Mouse (Mus musculus) gastrocnemius, adult 8-10 months (tissue): ENCODE results near the gene Gp5. TPM values are rescaled to one million over a fixed set of nuclear protein-coding genes. Genes with fewer than 3 reads are reported as not detected.
"Not testable (repeated sequence)": the region's sequence is repeated elsewhere in the genome, so short reads cannot be mapped to it uniquely, and the experiment has no call there.

Experiments used
- DNase-seq, 2 experiments: peaks; one replicate each; pipeline ENCODE4 v3.0.0; 2022; ENCODE audit warnings: low spot score in 2 of 2
- total RNA-seq, 4 experiments: library from RNA; stranded (reverse); gene quantifications; 2 replicates each; pipeline ENCODE4 v1.2.4; 2022

Gene Gp5
- total RNA-seq, result not detected

GRCm38 (mm10) chr16:30310647-30311046, at the start of gene Gp5:
TSS of gene Gp5 (minus strand) at chr16:30310779.
- no peak for DNase-seq

GRCm38 (mm10) chr16:30353489-30353888, 42.9 kb upstream of the Gp5 start:
- DNase-seq, result not testable (repeated sequence)

- DNase-seq, result no peak
Measured at GRCm38 (mm10) chr16:30314236-30314635, 3.7 kb upstream of the Gp5 start.

- no peak for DNase-seq
Measured at GRCm38 (mm10) chr16:30310171-30310515, 436 bp downstream of the Gp5 start.

GRCm38 (mm10) chr16:30309395-30310170, 996 bp downstream of the Gp5 start:
- no peak for DNase-seq

- DNase-seq, result no peak
Measured at GRCm38 (mm10) chr16:30308616-30309394, 1.8 kb downstream of the Gp5 start.

- no peak for DNase-seq
Measured at GRCm38 (mm10) chr16:30307961-30308615, 2.5 kb downstream of the Gp5 start.

- no peak for DNase-seq
Measured at GRCm38 (mm10) chr16:30307306-30307705, 3.3 kb downstream of the Gp5 start.

GRCm38 (mm10) chr16:30306102-30306501, 4.5 kb downstream of the Gp5 start:
- no peak for DNase-seq

- no peak for DNase-seq
Measured at GRCm38 (mm10) chr16:30304236-30304635, 6.3 kb downstream of the Gp5 start.

- no peak for DNase-seq
Measured at GRCm38 (mm10) chr16:30303411-30303810, 7.2 kb downstream of the Gp5 start.

- no peak for DNase-seq
Measured at GRCm38 (mm10) chr16:30302686-30303085, 7.9 kb downstream of the Gp5 start.

GRCm38 (mm10) chr16:30299711-30300277, 10.8 kb downstream of the Gp5 start:
- DNase-seq, result no peak

- DNase-seq, result no peak
Measured at GRCm38 (mm10) chr16:30297450-30297849, 13.1 kb downstream of the Gp5 start.

- no peak for DNase-seq
Measured at GRCm38 (mm10) chr16:30296601-30297275, 13.8 kb downstream of the Gp5 start.

GRCm38 (mm10) chr16:30295106-30295505, 15.5 kb downstream of the Gp5 start:
- DNase-seq, result no peak

GRCm38 (mm10) chr16:30290436-30290835, 20.1 kb downstream of the Gp5 start:
- no peak for DNase-seq

GRCm38 (mm10) chr16:30285701-30286100, 24.9 kb downstream of the Gp5 start:
- DNase-seq, result no peak

GRCm38 (mm10) chr16:30283743-30284337, 26.7 kb downstream of the Gp5 start:
- DNase-seq, result no peak

GRCm38 (mm10) chr16:30282844-30283495, 27.6 kb downstream of the Gp5 start, which contains the start of gene Lrrc15:
TSS of gene Lrrc15 (minus strand) at chr16:30283256.
- no peak for DNase-seq
